Mouse (Mus musculus) neural tube, embryonic 14.5 days (tissue): ENCODE results near the gene Gm4924. TPM values are rescaled to one million over a fixed set of nuclear protein-coding genes. Genes with fewer than 3 reads are reported as not detected.

Experiments used
- ATAC-seq: fragments of 200-750 bp; cut with Nextera tagmentation; 2 replicates; pipeline ENCODE4 v1.8.0; 2017; ENCODE audit warnings: low read depth, mild to moderate bottlenecking, moderate TSS enrichment, moderate library complexity
- H3K27ac ChIP-seq: fragments of 300-500 bp; sonication (generic); 2 replicates; pipeline ENCODE4 v1.5.1; 2014; ENCODE audit warnings: low read depth, mild to moderate bottlenecking, control low read depth, low read length, moderate library complexity, mixed read lengths
- H3K27me3 ChIP-seq: fragments of 300-500 bp; sonication (generic); 2 replicates; pipeline ENCODE4 v1.6.1; 2014; ENCODE audit warnings: low read length; ENCODE audit not compliant: control insufficient read depth, insufficient read depth
- H3K36me3 ChIP-seq: fragments of 300-500 bp; sonication (generic); 2 replicates; pipeline ENCODE4 v1.6.1; 2014; ENCODE audit warnings: low read length, mixed read lengths; ENCODE audit not compliant: control insufficient read depth, insufficient read depth
- H3K4me1 ChIP-seq: fragments of 300-500 bp; sonication (generic); 2 replicates; pipeline ENCODE4 v1.6.1; 2014; ENCODE audit warnings: low read length; ENCODE audit not compliant: control insufficient read depth, insufficient read depth
- H3K4me2 ChIP-seq: fragments of 300-500 bp; sonication (generic); 2 replicates; pipeline ENCODE4 v1.6.1; 2014; ENCODE audit warnings: mild to moderate bottlenecking, low read depth, low read length, control low read depth
- H3K4me3 ChIP-seq: fragments of 300-500 bp; sonication (generic); 2 replicates; pipeline ENCODE4 v1.5.1; 2014; ENCODE audit warnings: low read depth, low read length, control low read depth, mixed read lengths
- H3K9ac ChIP-seq: fragments of 300-500 bp; sonication (generic); replicated peaks from 2 replicates; pipeline ENCODE4 v1.6.1; 2014; ENCODE audit warnings: low read depth, mild to moderate bottlenecking, control low read depth, low read length, mixed read lengths
- H3K9me3 ChIP-seq: fragments of 300-500 bp; sonication (generic); 2 replicates; pipeline ENCODE4 v1.6.1; 2016; ENCODE audit warnings: low read length; ENCODE audit not compliant: control insufficient read depth
- WGBS: fragments of 180-500 bp; shearing (Covaris S2); extraction: QIAGEN DNeasy Blood & Tissue Kit; methylation state at CpG from one replicate; pipeline ENCODE4 v1.1.7; 2014; 5-methylcytosine and 5-hydroxymethylcytosine counted together
- polyA plus RNA-seq: library from polyadenylated mRNA; unstranded; fragments of >200 nt; fragmentation: Nextera tagmentation; extraction: Ambion mirVana; gene quantifications from 2 replicates; pipeline ENCODE4 v1.2.1, GENCODE M21; 2014

Gene Gm4924
- polyA plus RNA-seq, result 16.9 and 20.3 TPM in 2 replicates

DNA sequence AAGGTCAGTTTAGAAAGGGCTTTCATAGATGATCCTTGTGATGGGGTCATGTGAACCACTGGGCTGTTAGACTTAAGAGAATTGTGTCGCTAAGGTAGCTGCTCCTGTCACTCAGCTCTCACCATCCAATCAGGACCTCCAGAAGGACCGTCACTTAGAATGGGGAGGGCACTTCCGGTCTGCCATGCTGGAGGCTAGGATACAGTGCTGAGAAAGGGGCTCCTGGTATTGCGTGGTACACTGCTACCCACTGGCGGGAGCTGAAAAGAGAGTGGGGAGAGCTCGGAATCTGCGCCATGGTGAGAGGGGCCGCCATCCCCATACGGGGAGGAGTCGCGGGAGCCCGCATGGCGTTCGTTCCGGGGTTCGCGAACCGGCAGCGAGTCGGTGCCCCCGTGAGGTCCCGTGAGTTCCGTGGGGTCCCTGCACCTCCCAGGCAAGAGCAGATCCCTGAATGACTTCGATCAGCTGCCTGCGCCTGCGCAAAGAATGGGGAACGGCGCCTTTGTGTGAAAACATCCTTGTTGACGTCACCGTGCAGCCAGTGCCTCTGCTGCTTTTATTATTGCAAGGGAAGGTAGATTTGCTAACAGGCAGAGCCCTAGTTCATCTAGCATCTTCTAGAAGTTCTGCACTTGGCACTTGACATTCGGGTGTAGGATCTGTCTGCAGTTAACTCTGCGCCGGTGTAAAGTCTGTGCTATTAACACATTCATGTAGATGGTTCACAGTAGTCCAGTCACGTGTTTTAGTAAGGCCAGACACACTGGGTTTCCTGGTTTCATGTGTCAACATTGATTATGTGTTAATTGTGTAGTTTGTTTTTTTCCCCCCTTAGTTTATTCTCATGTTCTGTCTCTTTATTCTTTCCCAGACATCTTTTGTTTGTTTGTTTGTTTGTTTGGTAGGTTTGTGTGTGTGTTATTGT, at the start of gene Gm4924:
TSS of gene Gm4924 (plus strand) at position 173 of the 928 bp plus-strand sequence.
- Histone ChIP-seq H3K4me2 (peak within 1 kb of the TSS; percentile 38), H3K9me3 (peaks cover 6% of the 10 kb centered on the region; the same call in 1 of the 2 replicates), H3K27ac (peak within 1 kb of the TSS; percentile 98), H3K4me1 (no peaks in the 10 kb centered on the region), H3K27me3 (no peaks in the 10 kb centered on the region), H3K9ac (peak within 1 kb of the TSS; percentile 83), H3K4me3 (peak within 1 kb of the TSS; percentile 64), H3K36me3 (no peaks in the 10 kb centered on the region)
- WGBS, result 5% methylated on average over 34 of the region's 34 CpGs
- ATAC-seq, result peak; percentile 100

DNA sequence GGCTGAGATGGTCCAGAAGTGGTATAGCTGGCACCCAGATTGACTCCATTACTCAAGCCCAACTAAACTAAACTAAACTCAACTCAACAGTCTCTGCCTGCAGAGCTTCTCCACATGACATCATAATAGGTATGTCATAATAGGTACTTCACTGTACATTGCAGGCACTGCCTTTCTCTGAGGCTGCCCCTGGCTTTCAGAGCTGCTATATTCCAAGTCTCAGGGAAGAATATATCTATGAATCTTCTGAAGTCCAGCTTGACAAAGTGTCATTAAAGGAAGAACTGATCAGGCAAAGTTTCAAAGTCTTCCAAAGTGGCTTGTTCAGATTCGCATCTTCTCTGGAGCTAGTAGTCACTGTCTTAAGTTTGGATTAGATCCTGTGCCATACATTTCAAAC, 37.6 kb upstream of the Gm4924 start, which contains the start of gene 4932415D10Rik:
TSS of gene 4932415D10Rik (minus strand) at position 101 of the 400 bp plus-strand sequence.
- Histone ChIP-seq H3K4me1 (no peaks in the 10 kb centered on the region), H3K9ac (no peak within 1 kb of the TSS), H3K27ac (no peak within 1 kb of the TSS), H3K27me3 (no peaks in the 10 kb centered on the region), H3K4me3 (no peak within 1 kb of the TSS), H3K36me3 (no peaks in the 10 kb centered on the region), H3K9me3 (no peaks in the 10 kb centered on the region), H3K4me2 (no peak within 1 kb of the TSS)
- 97% methylated on average over 1 of the region's 1 CpGs for WGBS
- ATAC-seq, result no peak

DNA sequence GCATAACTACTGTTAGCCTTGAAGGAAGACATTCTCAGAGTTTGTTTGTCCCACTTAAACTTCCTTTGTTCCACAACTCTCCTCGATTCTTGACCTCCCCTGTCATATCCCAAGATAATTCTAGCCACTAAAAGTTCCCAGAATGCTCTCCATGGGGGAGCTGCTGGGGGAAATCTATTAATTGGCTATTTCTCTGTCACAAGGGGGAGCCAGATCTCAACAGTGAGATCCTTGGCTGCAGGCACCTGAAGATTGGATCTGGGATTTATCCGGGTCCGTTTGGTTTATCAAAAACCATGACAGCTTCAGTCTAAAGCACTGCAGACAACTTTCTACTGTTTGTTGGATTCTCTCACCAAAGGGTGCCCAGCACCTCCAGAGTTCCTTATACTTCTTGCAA, 33.9 kb upstream of the Gm4924 start:
- H3K9me3 ChIP-seq, result no peaks in the 10 kb centered on the region
- H3K4me1 ChIP-seq, result no peaks in the 10 kb centered on the region
- no peaks in the 10 kb centered on the region for H3K36me3 ChIP-seq
- 74% methylated on average over 3 of the region's 3 CpGs for WGBS
- no peak overlapping the region for H3K9ac ChIP-seq
- no peak for ATAC-seq
- no peak overlapping the region for H3K4me2 ChIP-seq
- no peak overlapping the region for H3K27ac ChIP-seq
- H3K27me3 ChIP-seq, result no peaks in the 10 kb centered on the region
- H3K4me3 ChIP-seq, result no peak overlapping the region

DNA sequence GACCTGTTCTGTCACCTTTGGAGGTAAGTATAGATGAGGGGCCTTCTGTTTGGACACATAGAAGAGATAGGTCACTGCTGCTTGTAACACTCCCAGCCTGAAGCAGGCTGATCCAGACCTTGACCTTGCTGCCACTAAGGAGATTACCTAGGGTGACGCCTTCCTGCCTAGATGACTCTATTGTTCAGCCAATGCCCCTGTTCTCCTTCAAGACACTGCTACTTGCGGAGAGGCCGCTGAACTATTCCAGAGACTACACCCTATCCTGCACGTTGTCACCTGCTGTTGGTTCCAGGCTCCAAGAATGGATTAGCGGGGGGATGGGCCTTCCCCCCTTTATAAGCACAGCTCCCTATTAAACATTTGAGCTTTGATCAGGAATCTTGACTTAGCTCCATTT, 24.2 kb upstream of the Gm4924 start:
- Histone ChIP-seq H3K4me2 (no peak overlapping the region), H3K27me3 (no peaks in the 10 kb centered on the region), H3K27ac (no peak overlapping the region), H3K36me3 (no peaks in the 10 kb centered on the region), H3K4me1 (no peaks in the 10 kb centered on the region), H3K9ac (no peak overlapping the region), H3K4me3 (no peak overlapping the region), H3K9me3 (no peaks in the 10 kb centered on the region)
- WGBS, result 86% methylated on average over 5 of the region's 5 CpGs
- no peak for ATAC-seq

DNA sequence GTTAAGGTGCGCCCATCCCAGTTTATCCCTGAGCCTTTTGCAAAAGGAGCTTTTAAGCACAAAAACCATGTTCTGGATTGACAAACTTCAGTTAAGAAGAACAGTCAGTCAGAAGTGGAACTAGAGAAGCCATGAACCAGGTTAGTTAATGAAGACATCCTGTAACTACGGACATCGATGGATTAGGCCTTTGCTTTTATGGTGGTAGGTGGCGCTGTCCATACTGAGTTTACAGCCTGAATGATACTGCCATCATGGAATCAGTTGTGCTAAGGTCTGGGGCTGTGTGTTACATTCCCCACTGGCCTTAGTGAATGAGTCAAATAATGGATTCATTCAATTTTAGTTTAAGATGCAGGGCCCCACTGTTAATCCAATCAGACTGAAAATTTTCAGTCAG, 1.3 kb downstream of the Gm4924 start:
- no peak for ATAC-seq
- Histone ChIP-seq H3K4me1 (no peaks in the 10 kb centered on the region), H3K27ac (no peak overlapping the region), H3K27me3 (no peaks in the 10 kb centered on the region), H3K9ac (no peak overlapping the region), H3K4me3 (no peak overlapping the region), H3K36me3 (no peaks in the 10 kb centered on the region), H3K4me2 (no peak overlapping the region), H3K9me3 (peaks cover 9% of the 10 kb centered on the region; the same call in 1 of the 2 replicates)
- 94% methylated on average over 4 of the region's 4 CpGs for WGBS

DNA sequence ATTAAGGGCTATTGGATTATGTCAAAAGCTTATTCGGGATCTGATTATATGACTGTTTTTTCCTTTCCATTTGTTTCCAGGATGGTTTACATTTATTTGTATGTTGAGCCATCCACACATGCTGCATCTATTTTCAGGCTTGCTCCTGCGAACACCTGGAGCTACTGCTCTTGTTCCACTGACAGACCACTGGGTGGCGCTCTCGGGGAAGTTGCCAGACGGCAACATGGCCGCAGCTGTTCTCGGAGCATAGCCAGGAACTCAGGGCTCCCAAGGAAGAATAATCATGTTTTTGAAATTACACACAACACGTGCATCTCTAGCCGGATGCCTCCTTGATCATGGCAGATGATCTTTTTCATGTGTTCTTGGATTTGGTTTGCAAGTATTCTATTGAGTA, 7.9 kb downstream of the Gm4924 start:
- 88% methylated on average over 9 of the region's 9 CpGs for WGBS
- Histone ChIP-seq H3K4me3 (no peak overlapping the region), H3K27me3 (no peaks in the 10 kb centered on the region), H3K4me2 (no peak overlapping the region), H3K9me3 (peaks cover 23% of the 10 kb centered on the region), H3K9ac (no peak overlapping the region), H3K36me3 (no peaks in the 10 kb centered on the region), H3K27ac (no peak overlapping the region), H3K4me1 (no peaks in the 10 kb centered on the region)
- no peak for ATAC-seq

DNA sequence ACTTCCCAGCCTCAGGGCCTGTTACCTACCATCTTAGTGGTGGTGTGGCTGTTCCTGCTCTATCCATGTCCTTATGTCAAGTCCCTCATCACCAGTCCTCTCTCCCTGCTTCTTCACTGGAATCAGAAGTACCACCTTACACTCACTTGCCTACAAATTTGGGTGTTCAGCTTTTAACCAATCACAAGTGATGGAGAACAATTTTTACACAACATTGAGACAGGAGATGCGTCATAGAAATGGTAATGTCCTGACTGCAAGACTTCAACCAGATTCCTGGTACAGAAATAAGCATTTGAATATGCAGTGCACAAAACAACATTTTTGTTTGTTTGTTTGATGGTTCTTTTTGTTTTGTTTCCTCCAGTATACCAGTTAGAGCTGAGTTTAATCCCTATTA, 28.9 kb downstream of the Gm4924 start:
- Histone ChIP-seq H3K36me3 (no peaks in the 10 kb centered on the region), H3K27ac (no peak overlapping the region), H3K9ac (no peak overlapping the region), H3K4me3 (no peak overlapping the region), H3K9me3 (peaks cover 32% of the 10 kb centered on the region), H3K4me2 (no peak overlapping the region), H3K27me3 (no peaks in the 10 kb centered on the region), H3K4me1 (no peaks in the 10 kb centered on the region)
- 91% methylated on average over 1 of the region's 1 CpGs for WGBS
- ATAC-seq, result no peak

DNA sequence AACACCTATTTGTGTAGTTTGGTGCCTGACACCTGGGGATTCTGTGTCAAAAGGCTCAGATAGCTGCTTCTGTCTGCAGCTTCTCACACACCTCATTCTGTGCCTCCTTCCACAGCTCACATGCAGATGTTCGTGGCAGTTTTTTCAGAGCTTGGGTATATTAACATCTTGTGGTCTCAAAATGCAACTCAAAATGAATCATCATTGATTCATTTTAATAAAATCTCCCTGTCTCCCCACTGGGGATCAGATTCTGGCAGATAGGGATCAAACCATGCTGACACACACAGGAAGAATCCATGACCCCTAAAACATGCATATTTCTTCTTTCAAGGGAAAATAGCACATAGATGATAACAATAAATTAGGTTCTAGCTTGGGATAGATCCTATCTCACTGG, 55.5 kb downstream of the Gm4924 start:
- Histone ChIP-seq H3K4me1 (no peaks in the 10 kb centered on the region), H3K9ac (no peak overlapping the region), H3K4me3 (no peak overlapping the region), H3K27ac (no peak overlapping the region), H3K27me3 (no peaks in the 10 kb centered on the region), H3K36me3 (no peaks in the 10 kb centered on the region), H3K4me2 (no peak overlapping the region), H3K9me3 (peaks cover 6% of the 10 kb centered on the region; the same call in 1 of the 2 replicates)
- ATAC-seq, result no peak
- 87% methylated on average over 1 of the region's 1 CpGs for WGBS

DNA sequence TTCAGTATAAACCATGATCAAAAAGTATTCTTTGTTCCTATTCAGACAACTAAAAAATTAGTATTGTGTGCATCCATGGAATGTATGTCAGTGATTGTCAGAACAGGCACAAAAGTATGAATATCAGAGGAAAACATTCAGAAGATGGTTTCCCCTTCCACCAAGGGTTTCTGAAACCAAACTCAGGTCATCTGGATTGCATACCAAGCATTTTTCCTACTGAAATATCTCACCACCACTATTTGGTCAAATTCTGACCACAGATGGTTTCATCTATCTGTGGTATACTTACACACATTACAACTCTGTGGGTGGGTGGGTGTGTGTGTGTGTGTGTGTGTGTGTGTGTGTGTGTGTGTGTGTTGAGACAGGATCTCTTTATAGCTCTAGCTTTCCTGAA, 69.6 kb downstream of the Gm4924 start:
- no peak for ATAC-seq

More for the DNA sequence above, 69.6 kb downstream of the Gm4924 start:
- H3K9ac ChIP-seq, result no peak overlapping the region
- H3K4me2 ChIP-seq, result no peak overlapping the region
- no peaks in the 10 kb centered on the region for H3K27me3 ChIP-seq
- no peaks in the 10 kb centered on the region for H3K9me3 ChIP-seq
- no peaks in the 10 kb centered on the region for H3K4me1 ChIP-seq
- H3K4me3 ChIP-seq, result no peak overlapping the region
- no peak overlapping the region for H3K27ac ChIP-seq
- H3K36me3 ChIP-seq, result no peaks in the 10 kb centered on the region
